Mouse (Mus musculus): Measurements from ENCODE around the gene Napsa.

Gene Napsa

DNA sequence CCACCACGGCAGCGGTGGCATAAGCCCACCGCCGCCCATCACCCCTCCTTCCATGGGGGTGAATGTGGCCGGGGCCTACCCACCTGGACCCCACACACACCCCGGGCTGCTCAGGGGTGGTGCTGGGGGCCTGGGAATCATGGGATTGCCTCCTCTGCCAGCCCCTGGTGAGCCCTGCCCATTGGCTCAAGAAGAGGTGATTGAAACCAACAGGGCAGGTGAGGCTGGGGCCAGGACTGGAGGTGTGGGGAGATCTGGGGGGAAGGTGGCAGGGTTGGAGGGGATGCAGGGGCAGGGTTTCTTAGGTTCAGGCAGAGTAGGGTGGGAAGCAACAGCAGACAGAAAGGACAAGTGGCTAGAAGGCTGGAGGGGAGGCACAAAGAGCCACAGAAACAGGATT, 23.9 kb downstream of the Napsa start:
- DNase-seq (ENCODE audit: low spot score), result no peak

DNA sequence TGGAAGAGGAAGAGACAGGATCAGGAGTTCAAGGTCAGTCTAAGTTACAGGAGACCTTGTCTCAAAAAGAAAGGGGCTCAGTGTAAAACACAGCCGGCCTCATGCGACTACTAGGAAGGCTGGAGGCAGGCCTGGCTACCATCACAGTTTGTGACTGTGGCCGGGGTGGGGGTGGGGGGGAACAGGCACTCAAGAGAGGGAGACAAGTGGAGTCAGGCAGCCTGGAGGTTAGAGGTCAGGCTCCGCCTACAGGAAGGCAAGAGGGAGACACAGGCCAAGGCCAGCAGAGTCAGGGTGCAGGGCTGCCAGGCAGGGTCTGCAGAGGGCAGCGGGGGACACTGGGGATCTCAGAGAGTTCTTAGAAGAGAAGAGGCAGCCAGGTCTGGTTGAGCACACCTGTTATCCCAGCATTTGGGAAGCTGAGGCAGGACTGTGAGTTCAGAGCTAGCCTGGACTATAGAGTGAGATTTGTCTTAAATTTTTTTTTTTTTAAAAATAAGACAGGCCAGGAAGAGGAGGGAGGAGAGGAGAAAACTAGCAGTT, 24.9 kb downstream of the Napsa start:
- no peak for DNase-seq (ENCODE audit: low spot score)

DNA sequence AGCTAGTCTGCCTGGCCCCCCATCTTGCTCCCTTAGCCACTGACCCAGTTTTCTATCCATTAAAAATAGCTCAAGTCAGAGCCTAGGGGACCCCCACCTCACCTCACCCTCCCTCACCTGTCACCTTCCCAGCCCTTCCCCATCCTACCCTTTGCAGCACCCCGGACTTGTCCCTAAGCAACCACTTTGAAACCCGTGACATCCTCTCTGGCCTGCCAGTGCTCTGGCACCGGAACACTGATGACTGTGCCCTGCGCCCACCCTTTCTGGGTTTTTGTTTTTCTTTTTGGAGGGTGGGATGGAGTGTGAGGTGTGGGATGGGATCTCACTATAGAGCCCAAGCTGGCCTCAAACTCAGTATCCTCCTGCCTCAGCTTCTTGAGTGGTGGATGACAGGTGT, 25.5 kb downstream of the Napsa start:
- no peak for DNase-seq (ENCODE audit: low spot score)

DNA sequence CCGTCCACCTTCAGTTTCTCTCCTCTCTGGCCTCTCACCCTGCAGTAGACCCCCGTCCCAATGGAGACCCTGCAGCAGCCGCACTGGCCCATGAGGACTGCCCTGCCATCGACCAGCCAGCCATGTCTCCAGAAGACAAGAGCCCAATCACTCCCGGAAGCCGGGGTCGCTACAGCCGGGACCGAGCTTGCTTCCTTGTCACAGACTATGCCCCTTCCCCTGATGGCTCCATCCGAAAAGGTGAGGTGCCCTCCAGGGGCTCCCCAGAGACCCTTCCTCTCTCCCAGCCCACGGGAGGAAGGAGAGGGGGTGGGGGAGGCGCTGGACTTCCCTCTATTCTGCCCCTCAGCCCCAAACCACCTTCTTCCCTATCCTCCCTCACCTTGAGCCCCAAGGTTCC, 26.2 kb downstream of the Napsa start:
- no peak for DNase-seq (ENCODE audit: low spot score)

DNA sequence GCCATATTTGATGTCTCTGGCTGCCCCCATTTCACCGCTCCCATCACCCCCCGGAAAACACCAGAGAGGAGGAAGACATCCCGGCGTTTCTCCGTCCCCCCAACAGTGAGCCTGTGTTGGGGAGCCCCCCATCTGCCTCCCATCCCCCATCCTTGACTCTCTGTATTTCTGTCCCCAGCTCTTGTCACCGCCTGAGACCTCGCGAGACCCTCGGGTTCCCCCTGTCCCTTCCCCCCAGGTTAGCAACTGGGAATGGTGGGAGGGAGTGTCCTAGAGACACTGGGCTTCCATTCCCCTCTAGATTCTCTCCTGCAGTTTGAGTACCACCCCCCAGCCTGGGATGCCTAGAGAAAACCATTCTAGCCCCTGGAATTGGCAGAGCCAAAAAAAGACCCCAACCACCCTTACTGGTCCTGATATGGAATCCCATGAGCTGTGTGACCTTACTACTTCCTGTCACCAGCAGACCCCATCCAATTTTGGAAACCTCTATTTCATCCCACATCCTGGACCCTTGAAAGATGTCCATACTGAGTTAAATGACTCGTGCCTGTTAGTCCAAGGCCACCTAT, 28.6 kb downstream of the Napsa start:
- DNase-seq (ENCODE audit: low spot score), result no peak

DNA sequence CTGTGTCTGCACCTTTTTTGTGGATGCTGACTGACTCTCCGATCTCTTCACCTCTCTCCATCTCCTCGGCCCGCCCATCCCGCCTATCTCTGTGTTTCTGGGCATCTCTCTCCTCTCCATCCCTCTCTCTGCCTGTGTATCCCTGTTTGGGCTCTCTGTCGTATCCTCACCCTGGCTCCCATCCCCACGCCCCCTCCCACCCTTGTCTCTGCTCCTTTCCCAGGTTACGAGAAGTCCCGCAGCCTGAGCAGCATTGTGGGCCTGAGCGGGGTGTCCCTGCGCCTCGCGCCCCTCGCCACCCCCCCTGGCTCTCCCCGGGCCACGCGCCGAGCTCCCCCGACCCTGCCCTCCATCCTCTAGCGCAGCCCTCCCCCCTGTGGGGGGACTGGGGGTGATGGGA, 29.5 kb downstream of the Napsa start:
- no peak for DNase-seq (ENCODE audit: low spot score)

DNA sequence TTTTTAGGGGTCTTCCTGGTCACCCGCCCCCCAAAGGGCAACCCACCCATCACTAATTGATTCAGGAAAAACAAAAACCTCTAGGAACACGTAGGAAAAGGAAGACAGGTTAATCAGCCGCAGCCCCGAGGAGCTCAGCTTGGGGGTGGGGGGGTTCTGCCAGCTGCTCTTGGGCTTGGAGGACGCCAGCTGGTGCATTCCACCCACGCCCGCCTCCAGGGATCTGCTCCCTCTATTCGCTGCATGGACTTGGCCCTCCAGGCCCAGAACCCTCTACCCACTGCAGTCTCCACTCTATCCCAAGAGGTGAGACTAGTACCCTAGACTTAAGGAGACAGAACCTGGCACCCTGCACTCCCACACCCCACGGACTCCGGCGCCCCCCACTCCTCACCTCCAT, 30.3 kb downstream of the Napsa start:
- DNase-seq (ENCODE audit: low spot score), result no peak

DNA sequence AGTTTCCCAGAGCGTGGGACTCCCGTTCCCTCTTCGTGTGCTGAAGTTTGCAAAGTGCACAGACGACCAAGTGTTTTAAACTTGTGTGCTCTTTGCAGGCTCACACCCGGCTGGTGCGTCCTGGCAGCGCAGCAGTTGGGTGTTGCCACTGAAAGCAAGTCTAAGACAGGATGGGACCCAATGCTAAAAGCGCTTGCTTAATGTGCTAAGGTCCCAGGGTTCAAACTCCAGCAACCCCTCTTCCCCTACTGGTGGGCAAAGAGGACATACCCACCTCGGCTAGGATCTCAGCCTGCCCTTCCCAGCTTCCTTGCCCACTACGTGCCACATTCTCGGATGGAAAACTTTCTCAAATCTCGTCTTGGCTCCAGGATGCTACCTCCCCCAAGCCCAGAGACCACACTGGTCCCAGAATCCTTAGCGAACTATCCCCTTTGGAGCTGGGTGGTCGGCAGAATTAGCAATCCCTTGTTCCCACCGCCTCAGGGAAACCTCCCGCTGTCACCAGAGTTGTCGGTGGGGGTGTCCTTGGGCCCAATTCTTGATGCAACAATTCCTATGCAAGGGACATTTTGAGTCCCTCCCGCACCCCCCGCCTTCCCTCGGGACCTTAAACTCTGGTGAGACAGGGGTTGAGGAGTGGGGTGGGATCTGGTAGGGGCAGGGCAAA, 31.1 kb downstream of the Napsa start:
- DNase-seq (ENCODE audit: low spot score), result no peak

DNA sequence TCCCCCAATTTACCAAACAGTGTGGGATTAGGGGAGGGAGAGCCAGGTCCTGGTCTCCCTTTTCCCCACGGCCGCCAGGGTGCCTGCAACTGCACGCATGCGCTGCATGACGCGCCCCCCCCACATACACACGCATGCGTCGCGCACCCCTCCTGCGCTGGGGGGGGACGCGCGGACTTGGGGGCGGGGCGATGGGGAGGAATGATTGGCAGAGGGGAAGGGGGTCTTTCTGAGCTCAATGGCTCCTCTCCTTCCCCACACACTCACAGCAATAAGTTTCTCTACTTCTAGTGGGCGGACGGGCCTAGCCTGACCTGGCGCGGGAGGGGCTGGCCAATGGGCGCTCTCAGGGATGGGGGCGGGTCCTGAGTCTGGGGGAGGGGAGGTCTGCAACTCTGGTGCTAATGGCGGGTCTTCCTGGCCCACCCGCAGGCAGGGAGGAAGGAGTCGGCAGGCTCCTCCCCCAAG, 32.0 kb downstream of the Napsa start:
- peak; percentile 84 for DNase-seq (ENCODE audit: low spot score)

DNA sequence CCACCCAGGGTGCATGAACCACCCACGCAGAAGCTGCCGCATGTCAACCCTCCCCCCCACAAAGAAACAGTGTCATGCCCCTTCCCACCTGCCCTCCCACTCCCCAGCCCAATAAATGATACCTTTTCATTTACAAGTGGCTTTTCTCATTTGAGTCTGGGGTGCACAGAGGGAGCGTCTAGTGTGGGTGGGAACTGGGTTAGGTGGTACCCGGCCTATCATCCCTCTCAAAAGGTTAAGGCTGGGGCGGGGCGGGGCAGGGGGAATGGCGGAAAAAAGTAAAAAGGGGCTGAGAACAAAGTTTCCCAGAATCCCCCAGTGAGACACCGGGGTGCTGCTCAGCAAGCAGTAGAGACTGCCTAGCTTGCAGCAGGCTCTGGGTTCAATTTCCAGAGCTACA, 32.4 kb downstream of the Napsa start:
- DNase-seq (ENCODE audit: low spot score), result no peak

DNA sequence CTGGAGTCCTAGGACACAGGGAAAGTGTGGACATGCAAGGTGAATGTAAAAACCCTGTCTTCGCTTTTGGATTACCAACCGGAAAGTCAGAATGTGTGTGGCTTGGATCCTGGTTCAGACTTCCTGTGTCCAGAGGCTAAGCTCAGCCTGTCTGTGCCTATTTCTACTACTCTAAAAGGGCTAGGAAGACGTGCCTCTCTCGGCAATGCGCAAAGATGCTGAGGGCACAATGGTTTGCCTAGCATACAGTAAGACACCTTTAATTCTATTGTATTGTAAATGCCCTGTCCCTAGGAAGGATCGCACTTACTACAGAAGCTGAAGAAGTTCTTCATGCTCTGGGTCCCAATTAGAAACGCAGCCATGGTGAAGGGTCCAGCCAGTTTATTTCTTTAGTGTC, 33.3 kb downstream of the Napsa start:
- peak; percentile 20 for DNase-seq (ENCODE audit: low spot score)

DNA sequence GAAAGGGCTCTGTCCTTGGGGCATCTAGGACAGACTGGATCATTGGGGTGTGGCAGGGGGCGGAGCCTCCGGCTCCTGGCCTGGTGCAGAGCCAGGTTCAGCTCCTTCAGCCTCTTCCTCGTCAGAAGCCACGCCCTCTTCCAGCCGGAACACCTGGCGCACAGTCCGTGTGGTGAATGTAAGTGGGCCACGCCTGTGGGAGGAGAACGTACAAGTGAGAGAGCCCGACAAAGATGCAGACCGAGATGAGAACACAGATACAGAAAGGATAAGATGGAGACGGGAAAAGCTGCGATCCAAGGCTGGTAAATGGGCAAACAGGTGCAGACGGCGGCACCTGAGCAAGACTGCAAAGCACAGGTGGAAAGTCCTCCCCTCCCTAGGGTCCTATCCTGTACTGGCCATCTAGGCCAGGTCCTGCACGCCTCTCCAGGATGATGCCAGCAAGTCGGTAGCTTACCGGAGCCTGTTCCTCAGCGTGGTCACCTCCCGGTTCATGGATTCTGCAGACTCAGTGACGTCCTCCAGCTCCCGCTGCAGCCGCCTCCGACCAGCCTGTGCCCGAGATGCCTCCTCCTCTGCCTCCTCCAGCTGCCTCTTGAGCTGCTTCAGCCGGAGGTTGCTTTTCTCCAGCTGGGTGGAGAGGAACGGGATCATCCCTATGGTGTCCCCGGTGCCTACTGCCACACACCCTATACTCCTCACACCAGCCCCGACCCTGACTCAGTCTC, 34.2 kb downstream of the Napsa start:
- DNase-seq (ENCODE audit: low spot score), result peak; percentile 40

DNA sequence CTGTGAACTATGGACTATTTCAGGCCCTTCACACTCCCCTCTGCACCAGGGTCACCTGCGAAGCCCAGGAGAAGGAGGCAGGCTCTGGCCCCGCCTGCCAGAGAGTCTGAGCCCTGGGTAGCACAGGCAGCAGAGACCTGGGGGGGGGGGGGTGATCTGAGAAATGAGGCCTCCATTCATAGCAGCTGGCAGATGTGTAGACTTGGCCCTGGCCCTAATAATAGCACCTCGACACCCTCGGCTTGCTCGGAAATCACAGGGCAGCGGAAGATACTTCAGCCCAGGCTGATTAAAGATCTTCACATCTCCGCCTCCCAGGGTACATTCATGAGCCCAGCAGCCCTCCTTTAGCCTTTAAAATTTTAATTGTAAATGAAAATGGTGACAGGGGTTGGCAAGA, 40.0 kb downstream of the Napsa start:
- no peak for DNase-seq (ENCODE audit: low spot score)

DNA sequence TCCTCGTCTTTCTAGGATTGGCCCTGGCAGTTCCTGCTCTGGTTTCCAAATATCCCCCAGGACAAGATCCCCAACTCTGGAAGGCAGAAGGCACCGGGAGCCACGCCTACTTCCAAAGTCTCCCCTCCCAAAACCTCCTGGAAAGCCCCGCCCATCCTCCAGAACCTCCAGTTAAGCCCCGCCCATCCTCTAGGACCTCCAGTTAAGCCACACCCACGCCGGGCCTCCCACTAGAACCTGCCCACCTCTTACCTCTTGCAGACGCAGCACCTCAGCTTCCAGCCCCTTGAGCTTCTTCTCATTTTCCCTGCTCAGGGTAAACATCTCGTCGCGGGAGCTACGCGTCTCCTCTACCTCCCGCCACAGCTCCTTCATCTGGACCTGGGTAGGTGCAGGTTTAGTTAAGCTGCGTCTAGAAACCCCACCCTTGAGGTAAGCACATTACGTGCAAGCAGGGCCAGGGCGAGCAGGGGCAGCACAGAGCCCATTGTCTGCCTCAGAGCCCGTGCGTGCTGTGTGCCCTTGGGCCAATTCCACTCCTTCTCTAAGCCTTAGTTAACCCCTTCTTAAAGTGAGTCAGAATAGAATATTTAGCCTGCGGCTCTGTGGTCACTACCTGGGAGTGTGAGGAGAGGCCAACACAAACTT, 42.0 kb downstream of the Napsa start:
- no peak for DNase-seq (ENCODE audit: low spot score)

DNA sequence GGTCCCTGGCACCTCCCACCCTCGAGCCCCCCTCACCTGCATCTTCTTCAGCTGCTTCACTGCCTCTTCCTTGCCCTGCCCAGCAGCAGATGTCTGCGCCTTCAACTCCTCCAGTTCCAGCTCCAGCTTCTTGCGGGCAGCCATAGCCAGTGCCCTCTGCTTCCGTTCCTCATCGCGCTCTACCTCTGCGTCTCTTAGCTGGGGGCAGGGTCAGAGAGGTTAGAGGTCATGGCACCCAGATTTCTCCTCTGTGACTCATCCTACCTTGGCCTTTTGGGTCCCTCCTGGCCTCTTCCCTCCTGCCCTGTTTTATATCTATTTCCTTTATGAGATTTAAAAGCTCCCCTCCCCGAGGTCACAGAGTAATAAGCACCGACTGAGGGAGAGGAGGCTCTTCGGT, 43.1 kb downstream of the Napsa start:
- DNase-seq (ENCODE audit: low spot score), result no peak

DNA sequence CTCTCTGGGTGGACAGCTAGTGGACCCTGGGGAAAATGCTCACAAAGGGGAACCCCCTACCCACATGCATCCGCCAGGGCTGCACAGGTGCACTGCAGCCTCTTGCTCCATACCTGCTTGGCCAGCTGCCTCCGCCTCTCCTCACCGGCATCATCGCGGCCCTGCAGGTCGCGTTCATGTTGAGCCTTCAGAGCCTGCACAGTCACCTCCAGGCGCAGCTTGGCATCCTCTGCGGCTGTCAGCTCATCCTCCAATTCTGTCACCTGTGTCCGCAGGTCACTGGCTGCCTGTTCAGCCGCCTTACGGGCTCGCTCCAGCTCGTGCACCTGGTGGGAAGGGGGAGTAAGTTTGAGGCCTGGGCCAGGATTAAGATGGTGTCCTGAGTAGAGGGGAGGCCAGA, 43.8 kb downstream of the Napsa start:
- no peak for DNase-seq (ENCODE audit: low spot score)

DNA sequence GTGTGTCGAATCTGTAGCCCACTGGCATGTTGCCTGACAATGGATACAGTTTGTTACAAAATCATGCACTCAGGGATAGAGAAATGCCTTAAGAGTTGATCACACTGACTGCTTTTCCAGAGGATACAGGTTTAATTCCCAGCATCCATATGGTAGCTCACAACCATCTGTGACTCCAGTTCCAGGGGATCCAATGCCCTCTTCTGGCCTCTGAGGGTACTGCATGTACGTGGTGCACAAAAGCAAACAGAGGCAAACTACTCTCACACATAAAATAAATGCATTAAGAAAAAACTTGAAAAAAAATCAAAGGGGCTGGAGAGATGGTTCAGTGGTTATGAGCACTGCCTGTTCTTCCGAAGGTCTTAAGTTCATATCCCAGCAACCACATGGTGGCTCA, 44.9 kb downstream of the Napsa start:
- no peak for DNase-seq (ENCODE audit: low spot score)

DNA sequence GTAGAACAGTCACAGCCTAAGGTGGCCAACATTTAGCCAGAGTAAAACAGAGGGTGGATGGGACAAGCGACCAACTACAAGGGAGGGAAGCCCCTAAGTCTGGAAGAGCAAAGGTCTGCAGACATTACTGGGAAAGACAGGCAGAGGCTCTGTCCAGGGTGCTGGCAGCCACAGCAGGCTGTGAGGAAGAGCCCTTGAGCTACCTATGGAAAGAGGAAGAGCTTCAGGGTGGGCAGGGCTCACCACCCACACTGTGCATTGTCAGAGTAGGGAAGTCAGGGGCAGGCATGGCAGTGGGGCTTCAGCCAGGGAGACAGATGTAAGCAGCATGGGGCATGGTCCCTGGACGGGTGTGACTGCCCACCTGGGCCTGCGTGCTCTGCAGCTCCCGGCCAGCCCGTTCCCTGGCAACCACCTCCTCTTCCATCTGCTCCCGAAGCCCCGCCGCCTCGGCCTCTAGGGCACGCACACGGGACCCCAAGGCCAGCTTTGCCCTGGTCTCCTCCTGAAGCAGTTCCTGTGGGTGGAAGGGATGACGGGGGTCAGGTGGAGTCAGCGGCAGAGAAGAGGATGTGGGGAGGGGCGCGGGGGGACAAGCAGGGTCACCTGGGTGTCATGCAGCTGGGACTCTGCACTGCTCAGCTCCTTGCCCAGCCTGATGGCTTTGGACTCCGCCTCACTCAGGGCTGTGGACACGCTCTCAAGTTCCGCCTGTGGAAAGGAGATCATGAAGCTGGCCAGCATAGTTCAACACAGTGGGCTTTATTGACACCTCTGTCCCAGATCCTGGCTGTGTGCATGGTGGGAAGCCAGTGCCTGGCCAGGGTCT, 51.7 kb downstream of the Napsa start:
- DNase-seq (ENCODE audit: low spot score), result no peak

DNA sequence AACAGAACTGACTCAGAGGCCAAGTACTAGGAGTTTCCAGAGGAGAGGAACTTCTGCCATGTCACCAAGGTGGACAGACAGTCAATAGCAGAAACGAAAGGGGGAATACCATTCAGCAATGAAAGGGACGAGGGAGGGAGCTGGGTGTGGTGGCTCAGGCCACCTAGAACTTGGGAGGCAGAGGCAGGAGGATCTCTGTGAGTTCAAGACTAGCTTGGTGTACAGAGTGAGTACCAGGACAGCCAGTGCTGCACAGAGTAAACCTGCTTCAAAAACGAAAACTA, 52.3 kb downstream of the Napsa start:
- no peak for DNase-seq (ENCODE audit: low spot score)

DNA sequence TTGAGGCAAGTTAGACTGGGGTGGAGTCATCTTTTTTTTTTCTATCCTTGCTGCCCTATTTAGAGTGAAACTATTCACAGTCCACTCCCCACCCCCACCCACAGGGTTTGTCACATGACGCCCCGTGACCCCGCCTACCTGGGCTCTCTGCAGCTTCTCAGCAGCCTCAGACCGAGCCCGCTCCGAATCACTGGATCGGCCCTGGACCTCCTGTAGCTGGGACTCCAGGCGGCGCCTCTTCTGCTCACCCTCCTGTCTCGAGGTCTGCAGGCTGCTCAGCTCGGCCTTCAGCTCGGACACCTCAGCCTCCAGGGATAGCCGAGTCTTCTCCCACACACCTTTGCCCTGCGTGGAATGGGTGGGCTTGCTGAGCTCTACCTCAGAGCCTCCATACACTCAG, 52.6 kb downstream of the Napsa start:
- DNase-seq (ENCODE audit: low spot score), result no peak

DNA sequence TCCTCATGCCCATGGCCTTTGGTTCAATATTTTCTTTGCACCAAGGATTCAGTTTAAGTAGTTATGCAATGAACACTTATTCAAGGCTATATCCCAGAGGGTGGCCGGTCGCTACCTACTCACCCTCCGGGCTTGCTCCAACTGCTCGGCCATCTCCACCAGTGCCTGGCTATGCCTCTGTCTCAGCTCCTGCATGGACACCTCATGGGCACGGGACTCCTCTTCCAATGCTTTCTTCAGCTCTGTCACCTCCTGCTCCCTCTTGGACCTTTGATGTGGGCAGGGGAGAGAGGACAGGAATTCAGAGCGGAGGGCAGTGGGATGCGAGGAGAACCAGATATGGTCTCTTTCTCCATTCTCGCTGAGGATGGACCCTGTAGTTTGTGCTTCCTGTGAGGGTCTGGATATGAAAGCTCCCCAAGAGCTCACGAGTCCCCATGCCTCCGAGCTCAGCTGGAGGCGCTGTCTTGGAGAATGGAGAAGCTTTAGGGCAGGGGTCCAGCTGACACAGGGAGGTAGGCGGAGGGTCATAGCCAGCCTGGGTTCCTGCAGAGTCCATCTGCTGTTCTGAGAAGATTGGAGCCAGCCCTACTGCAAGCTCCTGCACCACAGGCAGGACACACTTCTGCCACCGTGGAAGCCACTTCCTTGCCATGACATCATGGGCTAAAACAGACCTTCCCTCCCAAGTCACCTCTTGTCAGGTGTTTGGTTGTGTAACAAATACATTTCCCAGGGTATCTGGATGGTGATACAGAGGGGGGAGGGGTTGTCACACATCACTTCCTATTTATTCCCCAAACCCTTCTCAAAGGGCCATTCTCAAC, 53.3 kb downstream of the Napsa start:
- DNase-seq (ENCODE audit: low spot score), result no peak

All from MN1 (cell line).